Mouse (Mus musculus): ENCODE results near the gene Zdhhc13. TPM values are rescaled to one million over a fixed set of nuclear protein-coding genes. Genes with fewer than 3 reads are reported as not detected.

The Zdhhc13 gene
- polyA plus RNA-seq (2014; fragmentation: Illumina TruSeq; extraction: RNeasy Lipid Tissue Mini Kit (QIAGEN cat#74804); ENCODE audit: low read depth, low replicate concordance) = 11.2 TPM

DNA sequence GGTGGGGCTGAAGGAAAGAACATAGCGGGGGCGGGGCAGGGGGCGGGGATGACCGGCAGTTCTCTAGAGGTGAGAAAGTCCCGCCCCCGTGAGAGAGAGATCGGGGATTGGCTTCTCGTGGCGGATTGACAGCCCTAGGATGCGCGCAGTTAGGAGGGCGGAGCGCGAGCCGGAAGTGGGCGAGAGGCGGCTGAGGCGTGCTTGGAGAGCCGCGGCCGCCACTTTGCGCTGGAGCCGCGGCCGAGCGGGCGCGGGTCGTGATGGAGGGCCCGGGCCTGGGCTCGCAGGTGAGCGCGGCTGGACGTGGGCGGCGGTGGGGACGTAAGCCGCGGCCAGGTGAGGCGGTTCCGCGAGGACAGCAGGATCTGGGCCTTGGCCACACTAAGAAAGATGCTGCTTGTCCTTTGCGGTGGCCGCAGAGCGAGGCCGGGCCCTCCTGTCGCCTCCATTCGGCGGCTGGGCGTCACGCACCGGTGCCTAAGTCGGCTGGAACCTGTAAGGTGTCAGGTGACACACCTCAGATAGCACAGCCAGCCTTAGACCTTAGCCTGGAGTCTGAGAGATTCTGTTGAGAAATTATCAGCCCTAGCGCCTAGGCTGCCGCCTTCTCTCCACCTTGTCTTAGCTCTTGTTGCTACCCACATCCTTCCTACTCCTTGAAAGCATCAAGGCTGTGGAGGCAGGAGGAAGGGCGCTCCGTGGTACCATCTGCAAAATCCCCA, at the start of gene Zdhhc13:
Zdhhc13 (plus strand) TSS at position 153 of the 722 bp plus-strand sequence.

DNA sequence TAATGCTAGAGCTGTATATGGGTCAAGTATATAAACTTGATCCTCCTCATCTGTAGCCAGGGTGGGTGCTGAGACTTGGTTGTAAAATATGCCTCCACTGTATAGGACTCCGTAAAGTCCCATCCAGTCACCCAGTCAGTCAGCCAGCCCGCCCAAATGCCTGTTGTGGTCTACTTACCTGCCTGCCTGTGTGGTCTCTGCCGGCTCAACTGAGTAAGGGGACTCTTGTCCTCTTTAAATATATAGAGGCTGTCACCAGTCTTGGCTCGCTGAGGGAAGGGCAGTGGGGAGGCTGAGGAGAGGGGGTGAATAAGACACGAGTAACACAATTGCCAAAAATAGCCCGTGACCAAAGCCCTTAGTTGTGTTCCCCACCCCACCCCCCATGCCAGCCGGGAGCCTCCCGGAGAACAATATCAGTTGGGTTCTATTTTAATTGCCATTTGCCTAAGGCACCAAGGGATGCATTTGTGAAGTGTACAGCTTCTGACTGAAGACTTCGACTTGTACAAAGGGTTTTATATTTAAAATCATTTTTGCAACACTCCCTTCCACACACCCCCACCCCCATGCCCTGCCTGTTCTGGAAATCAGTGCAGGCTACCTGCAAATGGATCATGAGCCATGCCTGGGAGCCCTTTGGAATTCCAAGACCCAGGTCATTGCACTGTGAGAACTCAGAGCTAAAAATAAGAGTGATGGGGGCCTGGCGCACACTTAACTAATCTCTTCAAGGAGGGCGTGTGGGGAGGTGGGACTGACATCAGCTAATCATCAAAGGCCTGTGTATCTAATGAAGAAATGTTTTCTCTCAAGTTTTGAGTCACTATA, 59.2 kb downstream of the Zdhhc13 start, which contains the start of gene Csrp3:
Csrp3 (minus strand) TSS at position 214 of the 831 bp plus-strand sequence.

Other genes starting within 250 kb of the Zdhhc13 start
- gene Mrgprb2, start 230.9 kb upstream of the Zdhhc13 start, polyA plus RNA-seq (2014; fragmentation: Illumina TruSeq; extraction: RNeasy Lipid Tissue Mini Kit (QIAGEN cat#74804); ENCODE audit: low read depth, low replicate concordance) = not detected
- gene Mrgprb3, start 145.2 kb upstream of the Zdhhc13 start, polyA plus RNA-seq (2014; fragmentation: Illumina TruSeq; extraction: RNeasy Lipid Tissue Mini Kit (QIAGEN cat#74804); ENCODE audit: low read depth, low replicate concordance) = not detected
- 20.0 TPM for gene Csrp3, start 59.0 kb downstream of the Zdhhc13 start, polyA plus RNA-seq (2014; fragmentation: Illumina TruSeq; extraction: RNeasy Lipid Tissue Mini Kit (QIAGEN cat#74804); ENCODE audit: low read depth, low replicate concordance)
- gene E2f8, start 92.6 kb downstream of the Zdhhc13 start, polyA plus RNA-seq (2014; fragmentation: Illumina TruSeq; extraction: RNeasy Lipid Tissue Mini Kit (QIAGEN cat#74804); ENCODE audit: low read depth, low replicate concordance) = 4.7 TPM
- gene Nav2, start 119.7 kb downstream of the Zdhhc13 start, polyA plus RNA-seq (2014; fragmentation: Illumina TruSeq; extraction: RNeasy Lipid Tissue Mini Kit (QIAGEN cat#74804); ENCODE audit: low read depth, low replicate concordance) = 7.6 TPM